Mouse (Mus musculus): Measurements from ENCODE around the gene Necab2.

The Necab2 gene

DNA sequence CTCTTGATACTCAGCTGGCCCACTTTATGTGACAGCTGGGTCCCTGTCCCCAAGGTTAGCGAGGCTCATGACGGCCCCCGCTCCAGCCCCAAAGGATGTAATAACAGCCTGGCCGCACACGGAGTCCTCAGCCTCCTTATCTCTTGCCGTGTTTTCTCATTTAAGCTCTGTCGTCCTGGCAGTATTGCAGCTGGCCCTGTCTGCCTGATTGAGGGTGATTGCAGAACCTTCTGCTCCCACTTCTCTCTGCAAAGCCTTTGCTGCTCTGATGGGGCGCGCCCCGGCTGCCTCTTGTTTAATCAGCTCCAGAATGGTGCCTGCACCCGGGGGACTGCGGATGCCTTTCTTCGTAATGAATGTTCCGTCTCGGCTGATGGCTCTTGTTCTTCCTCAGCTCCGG, 13.2 kb downstream of the Necab2 start:
- no peak for DNase-seq

- DNase-seq, result no peak
Observed at GRCm38 (mm10) chr8:119461356-119461755, 14.8 kb downstream of the Necab2 start.

DNA sequence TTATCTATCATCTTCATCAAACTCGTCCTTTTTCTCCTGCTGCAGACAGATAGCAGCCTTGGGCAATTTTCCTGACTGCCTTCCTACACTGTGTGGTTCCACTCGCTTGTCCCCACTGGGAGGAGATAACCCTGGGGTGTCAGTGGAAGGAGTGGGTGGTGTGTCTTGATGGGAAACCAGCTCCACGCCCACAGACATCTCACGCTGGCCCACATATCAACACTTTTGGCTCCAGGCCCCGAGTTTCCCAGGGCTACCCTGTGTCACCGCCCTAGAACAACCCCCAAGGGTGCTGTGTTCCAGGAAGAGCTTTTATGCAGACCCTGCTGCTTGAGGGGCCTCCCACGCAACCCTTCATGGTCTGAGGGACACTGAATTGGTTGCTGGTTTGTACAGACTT, 17.2 kb downstream of the Necab2 start:
- DNase-seq, result no peak

DNA sequence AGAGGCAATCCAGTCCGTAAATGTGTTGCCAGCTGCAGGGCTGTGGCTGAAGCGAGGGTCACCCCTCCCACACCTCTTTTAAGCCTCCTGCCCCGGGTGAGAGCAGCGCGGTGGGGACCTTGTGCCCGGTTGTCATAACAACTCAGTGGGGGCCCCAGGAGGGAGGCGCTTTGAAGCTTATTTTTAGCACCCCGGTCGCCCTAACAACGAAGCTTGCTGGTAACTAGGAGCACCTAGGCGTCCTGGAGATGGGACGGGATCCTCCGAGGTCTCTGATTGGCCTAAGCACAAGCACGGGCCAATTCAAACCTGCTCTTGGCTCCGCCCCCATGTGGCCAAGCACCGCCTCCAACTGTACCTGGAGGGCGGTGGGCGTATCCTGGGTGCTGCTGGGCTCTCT, 19.6 kb downstream of the Necab2 start:
- no peak for DNase-seq

GRCm38 (mm10) chr8:119466794-119467193, 20.3 kb downstream of the Necab2 start:
- no peak for DNase-seq

GRCm38 (mm10) chr8:119468091-119468490, 21.6 kb downstream of the Necab2 start:
- no peak for DNase-seq

- DNase-seq, result no peak
Observed at GRCm38 (mm10) chr8:119478684-119479083, 32.2 kb downstream of the Necab2 start.

DNA sequence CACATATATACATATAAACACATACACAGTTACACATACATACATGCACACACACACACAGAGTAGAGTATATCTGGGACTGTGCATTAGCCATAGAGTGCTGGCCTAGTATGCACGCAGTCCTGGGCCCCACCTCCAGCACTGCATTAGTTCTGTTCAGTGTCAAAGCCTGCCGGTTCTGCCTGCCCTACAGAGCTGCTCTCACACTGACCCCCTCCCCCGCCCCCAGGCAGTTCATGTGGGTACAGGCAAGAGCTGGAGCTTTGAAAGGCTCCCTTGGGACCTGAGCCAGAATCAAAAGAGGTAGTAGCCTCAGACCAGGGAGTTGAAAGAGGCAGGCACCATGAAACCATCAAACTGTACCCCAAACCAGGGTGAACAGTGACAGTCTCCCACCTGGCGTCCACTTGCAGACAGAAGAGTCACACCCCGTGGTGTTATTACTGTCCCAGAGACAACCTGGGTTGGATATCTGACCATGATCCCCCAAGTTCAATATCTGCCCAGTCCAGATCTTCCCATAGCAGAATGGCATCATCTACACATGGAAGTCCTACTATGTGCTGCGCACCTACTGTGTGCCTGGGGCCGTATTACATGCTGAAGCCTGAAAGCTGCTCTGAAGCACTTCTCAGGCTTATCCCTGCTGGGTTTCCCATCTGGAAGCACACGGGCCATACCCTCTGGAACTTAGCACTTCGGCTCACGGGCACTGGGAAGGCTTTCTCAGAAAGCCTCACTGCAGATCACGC, 37.8 kb downstream of the Necab2 start:
- DNase-seq, result peak; percentile 45 to 56

DNA sequence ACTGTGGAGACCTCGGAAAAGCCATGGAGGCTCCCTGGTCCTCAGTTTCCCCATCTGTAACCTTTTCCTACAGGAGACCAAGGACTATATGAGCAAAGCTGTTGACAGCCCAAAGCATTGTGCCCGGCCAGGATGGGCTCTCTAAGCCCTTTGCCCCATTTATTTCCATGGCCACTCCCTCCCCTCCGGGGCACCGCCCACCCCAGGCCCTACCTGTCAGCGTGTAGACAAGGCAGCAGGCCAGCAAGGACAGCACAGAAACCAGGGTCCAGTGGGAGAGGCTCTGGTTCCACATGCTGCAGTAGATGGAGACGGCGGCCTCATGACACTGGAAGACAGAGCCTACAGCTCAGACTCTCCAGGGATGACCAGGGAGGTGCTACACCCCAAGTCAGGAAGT, 40.6 kb downstream of the Necab2 start:
- DNase-seq, result no peak

GRCm38 (mm10) chr8:119496848-119497247, 50.3 kb downstream of the Necab2 start:
- peak; percentile 80 to 84 for DNase-seq

GRCm38 (mm10) chr8:119499836-119500235, 53.3 kb downstream of the Necab2 start:
- DNase-seq, result no peak

DNA sequence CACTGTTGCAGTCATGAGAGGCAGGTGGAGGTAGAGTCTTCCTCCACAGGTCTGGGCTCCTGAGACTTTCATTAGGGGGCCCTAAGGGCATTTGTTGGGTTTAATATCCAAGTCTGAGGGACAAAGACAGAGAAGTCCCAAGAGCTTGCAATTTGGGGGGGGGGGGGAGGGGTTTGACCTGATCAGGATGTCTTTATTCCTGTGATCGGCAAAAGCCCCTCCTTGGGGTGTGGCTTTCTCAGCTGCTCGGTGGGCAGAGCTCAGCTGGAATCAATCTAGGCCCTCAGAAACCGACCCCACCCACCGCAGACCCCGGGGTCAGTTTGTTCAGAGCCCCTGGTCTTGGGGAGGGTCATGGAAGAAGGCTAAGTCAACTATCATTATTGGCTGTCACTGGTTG, 55.1 kb downstream of the Necab2 start, which contains the start of gene Slc38a8:
Slc38a8 (minus strand) TSS at position 101 of the 400 bp plus-strand sequence.
- DNase-seq, result no peak

- no peak for DNase-seq
Observed at GRCm38 (mm10) chr8:119502111-119502510, 55.6 kb downstream of the Necab2 start.

- DNase-seq, result no peak
Observed at GRCm38 (mm10) chr8:119503191-119503767, 56.8 kb downstream of the Necab2 start.

- no peak for DNase-seq
Observed at GRCm38 (mm10) chr8:119505488-119505887, 59.0 kb downstream of the Necab2 start.

GRCm38 (mm10) chr8:119506106-119506505, 59.6 kb downstream of the Necab2 start:
- DNase-seq, result no peak

GRCm38 (mm10) chr8:119510471-119510870, 64.0 kb downstream of the Necab2 start:
- no peak for DNase-seq

DNA sequence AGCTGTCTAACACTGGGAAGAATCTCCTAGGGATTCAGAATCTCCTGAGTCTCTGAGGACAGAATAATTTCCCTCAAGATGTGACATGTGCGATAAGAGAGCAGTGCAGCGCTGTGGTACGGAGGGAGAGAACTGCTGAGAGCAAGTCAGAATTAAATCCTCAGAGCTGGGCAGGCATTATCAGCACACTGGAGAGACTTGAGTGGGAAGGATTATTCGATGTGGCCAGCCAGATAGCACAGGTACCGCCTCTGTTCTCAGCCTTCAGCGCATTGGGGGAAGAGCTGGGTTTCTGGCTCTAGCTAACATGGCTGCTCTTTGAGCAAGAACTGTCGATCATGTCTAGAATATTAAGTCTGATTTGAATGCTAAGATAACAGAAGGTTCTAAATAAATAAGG, 65.2 kb downstream of the Necab2 start:
- DNase-seq, result no peak

DNA sequence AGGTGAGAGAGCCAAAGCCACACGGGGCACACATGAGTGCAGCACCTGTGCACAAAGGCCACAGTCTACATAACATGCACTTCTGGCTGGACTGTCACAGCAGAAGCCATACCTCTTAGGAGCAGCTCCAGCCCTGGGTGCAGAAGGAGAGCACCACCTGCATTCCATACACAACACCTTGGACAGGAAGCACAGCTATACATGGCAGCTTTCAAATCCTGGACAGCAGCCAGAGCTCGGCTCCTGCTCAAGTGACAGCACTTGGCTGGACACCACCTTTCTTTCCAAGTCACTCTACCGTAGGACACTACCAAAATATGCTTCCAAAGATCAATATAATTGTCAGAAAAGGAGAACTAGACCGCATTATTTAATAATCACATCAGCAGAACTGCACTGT, 66.9 kb downstream of the Necab2 start:
- DNase-seq, result no peak

DNA sequence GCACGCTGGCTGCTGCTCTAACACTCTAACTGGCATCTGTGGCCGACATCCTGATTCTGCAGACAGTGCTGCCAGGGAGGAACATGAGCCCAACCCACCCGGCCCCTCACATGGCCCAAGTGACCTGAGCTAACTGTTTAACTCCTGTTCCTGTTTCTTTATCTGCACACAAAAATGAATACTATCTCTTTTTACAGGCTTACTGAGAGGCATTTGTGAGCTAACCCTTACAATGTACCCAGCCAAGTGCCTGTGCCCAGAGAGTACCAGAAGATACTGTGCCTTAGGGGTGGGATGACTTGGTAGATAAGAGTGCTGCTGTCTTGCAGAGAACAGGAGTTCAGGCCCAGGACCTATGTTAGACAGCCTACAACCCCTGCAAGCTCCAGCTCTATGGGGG, 68.4 kb downstream of the Necab2 start:
- DNase-seq, result no peak

- no peak for DNase-seq
Observed at GRCm38 (mm10) chr8:119515767-119516166, 69.2 kb downstream of the Necab2 start.

DNA sequence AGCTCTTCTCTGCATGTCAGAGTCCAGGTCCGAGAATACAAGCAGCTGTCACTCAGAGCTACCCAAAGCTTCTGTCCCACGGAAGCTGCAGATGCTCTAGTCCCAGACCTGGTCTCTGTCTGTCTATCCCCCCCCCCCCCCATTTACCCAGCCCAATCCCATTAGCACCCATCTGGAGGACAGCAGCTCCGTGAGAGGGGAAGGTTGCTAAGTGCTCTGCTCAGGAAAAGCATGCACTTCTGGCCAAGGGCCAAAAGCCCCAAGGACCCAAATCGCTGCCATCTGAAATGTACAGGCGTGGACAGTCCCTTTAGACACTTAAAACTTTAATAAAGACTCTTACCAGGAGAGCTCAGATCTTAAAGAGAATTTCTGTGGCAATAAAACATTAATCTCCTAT, 70.2 kb downstream of the Necab2 start:
- DNase-seq, result no peak

DNA sequence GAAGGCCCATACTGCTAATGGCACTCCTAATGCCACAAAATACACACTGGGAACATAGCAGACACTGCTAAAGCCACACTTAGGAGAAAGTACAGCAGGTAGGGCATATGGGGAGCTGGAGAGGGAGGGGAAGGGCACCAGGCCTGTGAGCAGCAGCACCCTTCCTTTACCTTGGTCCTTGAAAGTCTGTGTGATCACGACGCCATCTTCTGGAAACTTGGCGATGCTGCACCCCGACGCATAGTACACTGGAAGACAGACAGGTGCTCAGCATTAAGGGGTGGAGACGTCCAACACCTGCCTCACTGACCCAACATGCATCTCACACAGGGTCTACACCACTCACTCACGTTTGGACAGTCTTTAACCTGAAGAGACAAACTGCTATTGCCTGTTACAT, 73.6 kb downstream of the Necab2 start:
- DNase-seq, result peak in 1 of 2 experiments; percentile 13

Data from B cell, adult 2 months (primary cell).